Mouse (Mus musculus) megakaryocyte, embryonic 14.5 days (primary cell): Measurements from ENCODE around the gene Cox4i2. TPM values are rescaled to one million over a fixed set of nuclear protein-coding genes. Genes with fewer than 3 reads are reported as not detected.

Experiments used
- H3K27me3 ChIP-seq: replicated peaks from 2 replicates; pipeline ENCODE3; 2012; ENCODE audit warnings: inconsistent platforms
- H3K36me3 ChIP-seq: replicated peaks from 2 replicates; pipeline ENCODE3; 2012; ENCODE audit warnings: low read length, inconsistent platforms, mixed read lengths
- H3K4me1 ChIP-seq: 2 replicates; pipeline ENCODE4 v1.6.1; 2012; ENCODE audit warnings: inconsistent platforms
- H3K4me3 ChIP-seq: replicated peaks from 2 replicates; pipeline ENCODE3; 2012; ENCODE audit warnings: moderate library complexity, mild to moderate bottlenecking, inconsistent platforms
- H3K9me3 ChIP-seq: 2 replicates; pipeline ENCODE4 v1.6.1; 2012; ENCODE audit warnings: inconsistent platforms
- FLI1 ChIP-seq: IDR thresholded peaks from 2 replicates; pipeline ENCODE4 v1.6.1; 2012; ENCODE audit warnings: low read length, inconsistent platforms, mixed read lengths
- GATA1 ChIP-seq: IDR thresholded peaks from 3 replicates; pipeline ENCODE4 v1.6.1; 2012; ENCODE audit warnings: mixed read lengths, low read length, inconsistent platforms, borderline replicate concordance
- polyA plus RNA-seq: library from polyadenylated mRNA; stranded (reverse); fragments of >175 nt; gene quantifications from 2 replicates; pipeline ENCODE4 v1.2.3, GENCODE M21; 2012; ENCODE audit warnings: low replicate concordance; ENCODE audit not compliant: insufficient read depth

Gene Cox4i2
- polyA plus RNA-seq, 1 experiment: 2.8 TPM

DNA sequence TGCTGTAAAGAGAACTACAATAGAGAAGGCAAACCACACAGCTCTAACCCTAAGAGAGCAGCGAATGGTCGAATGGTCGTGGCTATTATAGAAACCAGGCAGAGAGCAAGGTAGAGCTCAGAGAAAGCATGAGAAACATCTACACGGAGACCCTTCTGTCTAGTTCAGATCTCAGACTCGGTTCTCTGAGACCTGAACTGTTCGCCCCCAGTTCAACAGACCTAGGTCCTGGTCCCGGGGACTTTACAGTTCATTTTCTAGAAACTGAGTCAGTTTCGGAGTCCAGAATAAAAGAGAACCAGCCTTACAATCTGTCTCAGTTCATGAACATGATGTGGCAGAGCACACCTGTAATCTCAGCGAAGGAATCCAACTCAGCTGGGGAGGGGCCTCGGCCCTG is 19.5 kb upstream of the Cox4i2 start:
- Histone ChIP-seq H3K27me3 (peaks cover 13% of the 10 kb centered on the region), H3K36me3 (no peaks in the 10 kb centered on the region), H3K4me3 (peak overlapping the region; percentile 97), H3K4me1 (peaks cover 74% of the 10 kb centered on the region), H3K9me3 (no peaks in the 10 kb centered on the region)
- TF ChIP-seq FLI1: no peak
- TF ChIP-seq GATA1: no peak

- TF ChIP-seq FLI1: no peak
- Histone ChIP-seq H3K27me3 (peaks cover 9% of the 10 kb centered on the region), H3K4me1 (peaks cover 74% of the 10 kb centered on the region), H3K4me3 (peak overlapping the region; percentile 97), H3K9me3 (no peaks in the 10 kb centered on the region), H3K36me3 (no peaks in the 10 kb centered on the region)
These were observed 19.0 kb upstream of the Cox4i2 start for GRCm38 (mm10) chr2:152734984-152735383.

DNA sequence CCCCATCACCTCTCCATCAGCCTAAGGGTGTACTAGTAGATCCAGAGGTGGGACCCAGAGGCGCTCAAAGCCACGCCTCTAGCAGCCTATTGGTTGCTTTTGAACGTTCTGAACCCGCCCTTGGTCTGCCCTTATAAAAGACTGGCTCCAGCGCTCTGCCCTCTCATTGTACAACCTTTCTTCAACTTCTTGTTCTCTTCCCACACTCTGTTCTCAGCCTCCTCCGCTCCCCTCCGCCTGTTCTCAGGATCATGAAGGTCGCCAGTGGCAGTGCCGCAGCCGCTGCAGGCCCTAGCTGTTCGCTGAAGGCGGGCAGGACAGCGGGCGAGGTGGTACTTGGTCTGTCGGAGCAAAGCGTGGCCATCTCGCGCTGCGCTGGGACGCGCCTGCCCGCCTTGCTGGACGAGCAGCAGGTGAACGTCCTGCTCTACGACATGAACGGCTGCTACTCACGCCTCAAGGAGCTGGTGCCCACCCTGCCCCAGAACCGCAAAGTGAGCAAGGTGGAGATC is 17.8 kb upstream of the Cox4i2 start, which contains the start of gene Id1:
Gene Id1 (plus strand): TSS at position 162 of the 512 bp plus-strand sequence.
- H3K4me3 ChIP-seq: peak within 1 kb of the TSS; percentile 97
- no peaks in the 10 kb centered on the region for H3K9me3 ChIP-seq
- H3K4me1 ChIP-seq: peaks cover 85% of the 10 kb centered on the region
- H3K36me3 ChIP-seq: no peaks in the 10 kb centered on the region
- peaks cover 5% of the 10 kb centered on the region for H3K27me3 ChIP-seq
- TF ChIP-seq GATA1 (no peak), FLI1 (no peak)

DNA sequence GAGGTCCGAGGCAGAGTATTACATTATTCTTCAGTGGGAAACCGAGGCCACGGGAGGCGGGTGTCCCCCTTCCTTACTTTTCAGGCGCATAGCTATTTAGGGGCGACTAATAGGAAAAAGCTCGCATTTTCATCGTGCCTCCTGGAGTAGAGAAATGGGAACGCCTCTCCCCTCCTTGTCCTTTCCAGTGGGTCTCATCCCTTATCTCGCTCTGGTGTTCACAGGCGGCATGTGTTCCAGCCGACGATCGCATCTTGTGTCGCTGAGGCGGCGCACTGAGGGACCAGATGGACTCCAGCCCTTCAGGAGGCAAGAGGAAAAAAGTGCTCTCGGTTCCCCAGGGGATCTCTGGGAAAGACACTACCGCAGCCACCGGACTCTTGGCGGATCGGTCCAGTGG is 17.2 kb upstream of the Cox4i2 start:
- no peak for TF ChIP-seq FLI1
- TF ChIP-seq GATA1: no peak
- Histone ChIP-seq H3K4me1 (peaks cover 91% of the 10 kb centered on the region), H3K27me3 (peaks cover 5% of the 10 kb centered on the region)

DNA sequence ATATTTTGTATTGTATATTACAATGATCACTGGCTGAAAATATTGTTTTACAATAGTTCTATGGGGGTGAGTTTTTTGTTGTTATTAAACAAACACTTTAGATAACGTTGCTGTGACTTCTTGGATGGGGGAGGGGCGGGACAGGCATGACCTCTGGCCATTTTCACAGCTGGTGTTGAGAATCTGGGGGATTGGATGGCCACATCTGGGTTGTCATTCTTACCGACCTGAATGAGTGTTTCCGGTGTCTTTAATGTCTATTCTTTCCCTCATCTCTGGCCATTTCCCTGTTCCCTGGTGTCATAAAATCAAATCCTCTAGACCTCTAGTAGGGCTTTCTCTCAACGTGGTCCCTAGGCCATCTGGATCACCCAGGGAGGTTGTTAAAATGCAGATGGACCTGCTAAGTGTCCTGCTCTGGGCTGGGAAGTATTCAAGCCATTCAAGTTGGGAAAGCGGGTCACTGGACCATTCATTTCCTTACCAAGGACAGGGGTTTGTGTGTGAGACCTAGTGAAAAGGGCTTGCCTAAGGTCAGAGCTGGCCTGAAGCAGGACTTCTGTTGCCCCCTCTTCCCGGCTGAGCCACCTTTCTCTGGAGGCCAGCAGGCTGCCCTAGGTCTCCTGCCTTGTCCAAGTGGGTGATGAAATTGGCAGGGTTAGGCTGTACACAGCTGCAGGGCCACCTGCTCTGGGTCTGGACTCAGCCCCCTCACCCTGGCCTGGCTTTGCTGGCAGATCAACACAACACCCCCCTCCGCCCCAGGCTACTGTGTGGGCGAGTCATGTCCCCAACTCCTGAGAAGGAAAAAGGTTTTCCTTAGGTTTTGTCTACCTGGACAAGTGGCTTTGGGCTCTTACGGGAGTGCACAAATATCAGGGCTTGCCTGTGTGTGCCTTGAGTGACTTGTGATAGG is 16.4 kb upstream of the Cox4i2 start:
- Histone ChIP-seq H3K27me3 (peaks cover 3% of the 10 kb centered on the region), H3K4me3 (peak overlapping the region; percentile 97), H3K9me3 (no peaks in the 10 kb centered on the region), H3K4me1 (peaks cover 99% of the 10 kb centered on the region), H3K36me3 (no peaks in the 10 kb centered on the region)
- TF ChIP-seq FLI1 (no peak), GATA1 (no peak)

More for the DNA sequence above, 17.2 kb upstream of the Cox4i2 start:
- H3K9me3 ChIP-seq: no peaks in the 10 kb centered on the region
- no peaks in the 10 kb centered on the region for H3K36me3 ChIP-seq
- H3K4me3 ChIP-seq: peak overlapping the region; percentile 97

GRCm38 (mm10) chr2:152738341-152738740 is 15.6 kb upstream of the Cox4i2 start:
- no peaks in the 10 kb centered on the region for H3K36me3 ChIP-seq
- no peaks in the 10 kb centered on the region for H3K9me3 ChIP-seq
- peaks cover 3% of the 10 kb centered on the region for H3K27me3 ChIP-seq
- peak overlapping the region; percentile 97 for H3K4me3 ChIP-seq
- peaks cover 100% of the 10 kb centered on the region for H3K4me1 ChIP-seq
- TF ChIP-seq FLI1: no peak
- TF ChIP-seq GATA1: no peak

DNA sequence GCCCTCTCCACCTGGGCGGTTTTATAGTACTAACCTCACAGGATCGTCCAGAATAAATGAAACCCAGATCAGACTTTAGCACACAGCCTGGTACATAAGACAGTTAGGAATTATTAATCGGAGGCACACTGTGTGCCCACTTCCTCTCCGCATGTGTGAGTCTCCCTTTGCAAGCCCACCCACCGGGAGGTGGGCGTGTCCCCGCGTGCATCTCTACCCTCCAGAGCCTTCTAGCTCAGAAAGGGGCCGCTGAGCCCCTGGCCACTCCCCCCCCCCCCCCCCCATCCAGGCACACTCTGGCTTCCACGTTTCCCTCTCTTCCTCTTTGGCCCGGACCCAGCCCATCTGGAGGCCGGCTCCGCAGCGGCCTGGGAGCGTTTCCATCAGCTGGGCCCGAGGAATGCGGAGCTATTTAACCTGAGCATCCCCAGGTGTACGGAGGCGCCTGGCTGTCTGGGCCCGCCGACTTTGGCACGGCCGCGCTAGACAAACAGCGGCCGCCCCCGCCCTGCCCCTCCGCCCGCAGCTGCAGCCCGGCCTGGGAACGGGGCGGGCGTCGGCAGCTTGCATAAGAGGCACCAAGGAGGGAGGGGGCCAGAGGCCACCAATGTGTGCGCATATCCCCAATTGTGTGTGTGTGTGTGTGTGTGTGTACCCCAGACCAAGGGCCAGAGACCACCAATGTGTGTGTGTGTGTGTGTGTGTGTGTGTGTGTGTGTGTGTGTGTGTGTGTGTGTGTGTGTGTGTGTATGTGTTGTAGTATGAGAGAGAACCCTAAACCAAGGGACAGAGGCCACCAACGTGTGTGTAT is 14.7 kb upstream of the Cox4i2 start:
- peak overlapping the region; percentile 91 for H3K4me3 ChIP-seq
- peaks cover 3% of the 10 kb centered on the region for H3K27me3 ChIP-seq
- no peaks in the 10 kb centered on the region for H3K9me3 ChIP-seq
- no peaks in the 10 kb centered on the region for H3K36me3 ChIP-seq
- TF ChIP-seq FLI1 (no peak), GATA1 (no peak)
- peaks cover 92% of the 10 kb centered on the region for H3K4me1 ChIP-seq

GRCm38 (mm10) chr2:152739842-152740260 is 14.1 kb upstream of the Cox4i2 start:
- peaks cover 3% of the 10 kb centered on the region for H3K27me3 ChIP-seq
- H3K9me3 ChIP-seq: no peaks in the 10 kb centered on the region
- TF ChIP-seq FLI1 (no peak), GATA1 (no peak)
- no peaks in the 10 kb centered on the region for H3K36me3 ChIP-seq
- H3K4me1 ChIP-seq: peaks cover 86% of the 10 kb centered on the region
- peak overlapping the region; percentile 91 for H3K4me3 ChIP-seq

DNA sequence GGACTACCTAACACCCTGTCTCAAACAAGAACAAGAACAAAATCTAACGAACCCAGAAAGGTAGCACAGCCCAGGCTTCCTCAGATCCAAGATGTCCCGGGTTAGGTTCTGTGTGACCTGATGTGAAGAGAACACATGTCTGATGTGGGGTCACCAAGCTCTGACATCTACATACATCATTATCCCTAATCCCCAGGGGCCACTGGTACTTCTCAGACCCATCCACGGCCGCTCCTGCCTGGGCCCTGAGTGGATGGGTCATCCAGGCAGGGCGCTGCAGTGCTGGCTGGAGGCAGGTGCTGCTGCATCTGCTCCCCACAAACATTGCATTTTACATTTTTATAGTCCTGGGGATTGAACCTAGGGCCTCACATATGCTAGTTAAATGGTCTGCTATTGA is 13.5 kb upstream of the Cox4i2 start:
- TF ChIP-seq GATA1 (no peak), FLI1 (no peak)
- H3K4me3 ChIP-seq: no peak overlapping the region
- peaks cover 3% of the 10 kb centered on the region for H3K27me3 ChIP-seq
- H3K9me3 ChIP-seq: no peaks in the 10 kb centered on the region
- no peaks in the 10 kb centered on the region for H3K36me3 ChIP-seq
- peaks cover 79% of the 10 kb centered on the region for H3K4me1 ChIP-seq
